Mouse (Mus musculus): ENCODE results near the gene Nudt21.
A peak's percentile ranks its signal among the peaks of the same experiment; 100 is the strongest.

DNA sequence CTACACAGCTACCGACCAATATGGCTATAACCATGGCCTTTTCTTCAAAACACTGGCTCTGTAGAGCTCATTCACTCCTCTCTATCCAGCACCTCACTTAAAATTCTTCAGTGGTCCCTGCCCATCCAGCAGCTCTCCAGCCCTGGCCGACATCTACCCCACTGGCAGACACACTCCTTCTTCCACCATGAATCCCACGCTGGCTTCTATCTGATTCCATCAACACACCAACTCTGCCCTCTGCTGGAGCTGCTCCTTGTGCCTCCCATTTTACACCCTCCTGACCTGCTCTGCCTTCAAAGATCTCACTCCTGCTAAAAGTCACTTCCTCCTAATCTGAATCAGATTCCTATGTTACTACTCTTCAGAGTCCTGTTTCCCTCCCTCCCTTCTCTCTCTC, 53.0 kb downstream of the Nudt21 start:
- TF ChIP-seq CTCF (IDR thresholded peaks at IDR 0.05) = peak; percentile 39
- no peak for TF ChIP-seq EP300 (IDR thresholded peaks at IDR 0.05)

Measured in lung, postnatal 0 days (tissue).